Mouse (Mus musculus) adrenal gland (tissue): ENCODE data around the gene Gm21731.
"Not testable (repeated sequence)": the region's sequence is repeated elsewhere in the genome, so short reads cannot be mapped to it uniquely, and the experiment has no call there.

Experiments used
- intact Hi-C: fragments of 180-260 bp; cut with DNase I; formaldehyde crosslinking; loops from one replicate; pipeline ENCODE4 v1.15.1; 2025
- long read RNA-seq, 2 experiments: library from polyadenylated mRNA; unstranded; transcript quantifications; one replicate each; pipeline ENCODE4 v2.0.0; 2020; ENCODE audit warnings: borderline replicate concordance in 1 of 2; ENCODE audit not compliant: insufficient replicate concordance in 1 of 2

The Gm21731 gene
- long read RNA-seq, experiment 1, result 0 reads
- long read RNA-seq, experiment 2, result 0 reads

DNA sequence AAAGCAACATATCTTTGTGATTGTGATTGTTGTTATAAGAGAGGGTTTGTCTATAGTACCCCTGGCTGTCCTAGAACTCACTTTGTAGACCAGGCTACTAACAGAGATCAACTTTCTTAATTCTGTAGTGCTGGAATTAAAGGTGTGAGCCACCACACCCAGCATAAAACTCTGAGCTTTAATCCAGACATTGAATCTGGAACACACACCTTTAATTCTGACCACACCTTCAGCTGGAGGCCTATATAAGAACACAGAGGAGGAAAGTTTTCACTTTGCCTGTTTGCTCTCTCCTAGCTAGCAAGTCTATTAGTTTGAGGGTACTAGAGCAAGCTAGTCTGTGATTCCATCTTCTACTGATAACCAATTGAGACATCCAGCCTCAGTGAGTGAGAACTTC lies at the start of gene Gm21731:
Gene Gm21731, plus strand, starts transcription at position 301 of the 400 bp plus-strand sequence.
- intact Hi-C loops, result not testable (repeated sequence)

DNA sequence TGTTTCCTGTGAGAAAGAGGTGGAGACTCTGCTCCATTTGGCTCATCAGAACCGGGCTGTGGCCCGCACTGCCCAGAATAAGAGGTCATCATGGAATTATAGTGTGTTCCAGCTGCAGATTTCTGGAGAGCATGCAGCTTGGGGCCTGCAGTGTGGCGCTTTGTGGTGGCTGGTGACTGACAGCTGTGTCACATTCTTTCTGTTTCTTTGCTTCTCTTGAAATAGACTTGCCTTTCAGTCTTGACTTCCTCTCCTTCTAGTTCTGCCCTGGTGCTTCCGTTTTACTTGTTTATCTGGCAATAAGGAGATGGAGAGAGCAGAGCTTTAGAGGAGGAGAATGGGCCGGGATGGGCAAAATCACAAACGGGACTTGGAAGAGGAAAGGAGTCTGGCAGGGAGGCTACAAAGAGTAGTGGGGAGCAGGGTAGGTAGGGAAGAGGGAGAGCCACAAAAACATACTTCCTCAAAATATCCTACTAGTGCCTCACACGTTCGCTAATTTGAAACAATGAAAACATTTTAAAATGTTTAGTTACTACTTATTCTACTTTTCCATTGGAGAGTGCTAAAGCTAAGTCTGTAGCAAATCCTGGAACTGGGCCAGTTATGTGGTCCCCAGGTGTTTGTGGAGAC lies 42.6 kb upstream of the Gm21731 start:
- intact Hi-C loops, result not testable (repeated sequence)

DNA sequence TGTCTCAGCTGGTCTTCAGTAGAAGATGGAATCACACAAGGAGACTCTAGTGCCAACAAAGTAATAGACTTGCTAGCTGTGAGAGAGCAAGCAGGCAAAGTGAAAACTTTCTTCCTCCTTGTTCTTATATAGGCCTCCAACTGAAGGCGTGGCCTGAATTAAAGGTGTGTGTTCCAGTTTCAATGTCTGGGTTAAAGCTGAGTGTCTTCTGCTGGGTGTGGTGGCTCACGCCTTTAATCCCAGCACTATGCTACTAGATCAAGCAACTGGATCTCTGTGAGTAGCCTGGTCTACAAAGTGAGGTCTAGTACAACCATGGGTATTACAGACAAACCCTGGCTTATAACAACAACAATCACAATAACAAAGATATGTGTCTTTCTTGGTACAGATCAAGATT lies 23.1 kb upstream of the Gm21731 start, which contains the start of gene Gm21762:
Gene Gm21762, minus strand, starts transcription at position 101 of the 400 bp plus-strand sequence.
- intact Hi-C loops, result not testable (repeated sequence)

DNA sequence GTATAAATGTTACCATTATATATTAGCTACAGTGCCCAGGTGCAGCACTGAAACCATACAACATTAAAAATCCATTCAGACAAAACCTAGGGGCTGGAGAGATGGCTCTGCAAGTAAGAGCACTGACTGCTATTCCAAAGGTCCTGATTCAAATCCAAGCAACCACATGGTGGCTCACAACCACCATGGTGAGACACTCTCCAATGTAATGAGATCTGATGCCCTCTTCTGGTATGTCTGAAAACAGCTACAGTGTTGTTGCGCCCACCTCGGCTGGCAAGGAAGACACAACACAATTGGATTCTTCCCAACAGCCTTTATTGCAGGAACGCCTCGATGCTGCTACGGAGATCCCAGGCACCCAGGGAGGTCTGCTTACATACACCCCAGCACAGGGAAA lies 18.0 kb upstream of the Gm21731 start:
- intact Hi-C loops, result not testable (repeated sequence)

DNA sequence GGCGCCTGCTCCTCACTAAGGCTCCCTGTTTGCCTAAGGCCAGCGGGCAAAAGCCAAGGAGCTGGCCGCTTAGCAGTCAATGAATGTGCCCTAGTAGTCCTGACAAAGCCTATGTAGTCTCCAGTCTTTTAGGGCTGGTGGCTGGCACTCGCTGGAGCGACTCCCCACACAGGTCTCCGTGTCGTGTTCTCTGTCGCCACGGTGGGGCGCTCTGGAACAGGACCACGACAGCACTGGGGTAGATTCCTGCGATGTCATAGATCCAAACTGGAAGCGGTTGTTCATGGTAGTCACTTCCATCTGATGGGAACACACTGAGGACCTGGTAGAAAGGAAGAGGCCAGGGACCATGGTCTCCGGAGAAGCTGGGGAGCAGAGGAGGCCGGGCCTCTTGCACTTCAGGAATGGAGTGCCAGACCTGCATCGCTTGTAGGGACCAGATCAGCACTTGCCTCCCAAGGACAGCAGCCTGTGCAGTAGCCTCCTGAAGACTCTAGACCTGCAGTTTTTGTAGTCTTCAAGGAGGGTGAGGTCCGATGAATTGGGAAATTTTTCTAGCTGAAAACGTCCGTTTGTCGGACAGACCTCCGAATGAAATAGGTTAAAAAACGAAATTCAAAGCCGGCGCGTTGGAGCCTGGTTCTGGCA lies 15.8 kb upstream of the Gm21731 start:
- intact Hi-C loops, result not testable (repeated sequence)

DNA sequence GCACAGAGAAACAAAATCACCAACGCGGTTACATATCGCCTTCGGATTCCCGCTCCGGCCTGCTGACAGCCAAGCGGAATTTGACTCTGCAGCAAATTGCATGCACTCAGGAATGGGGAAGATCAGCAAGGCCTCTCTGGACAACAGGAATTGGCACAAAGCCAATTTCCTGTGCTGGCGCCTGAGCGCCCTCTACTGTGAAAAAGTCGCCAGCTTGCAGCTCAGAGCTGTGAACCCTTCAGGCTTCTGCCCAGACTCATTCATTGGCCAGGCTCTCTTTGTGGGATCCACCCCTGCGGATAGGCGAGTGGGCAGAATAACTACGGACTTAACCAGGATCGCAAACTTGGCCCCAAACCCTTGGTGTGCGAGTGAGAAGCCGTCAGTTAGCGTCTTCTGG lies 7.1 kb upstream of the Gm21731 start:
- intact Hi-C loops, result not testable (repeated sequence)

DNA sequence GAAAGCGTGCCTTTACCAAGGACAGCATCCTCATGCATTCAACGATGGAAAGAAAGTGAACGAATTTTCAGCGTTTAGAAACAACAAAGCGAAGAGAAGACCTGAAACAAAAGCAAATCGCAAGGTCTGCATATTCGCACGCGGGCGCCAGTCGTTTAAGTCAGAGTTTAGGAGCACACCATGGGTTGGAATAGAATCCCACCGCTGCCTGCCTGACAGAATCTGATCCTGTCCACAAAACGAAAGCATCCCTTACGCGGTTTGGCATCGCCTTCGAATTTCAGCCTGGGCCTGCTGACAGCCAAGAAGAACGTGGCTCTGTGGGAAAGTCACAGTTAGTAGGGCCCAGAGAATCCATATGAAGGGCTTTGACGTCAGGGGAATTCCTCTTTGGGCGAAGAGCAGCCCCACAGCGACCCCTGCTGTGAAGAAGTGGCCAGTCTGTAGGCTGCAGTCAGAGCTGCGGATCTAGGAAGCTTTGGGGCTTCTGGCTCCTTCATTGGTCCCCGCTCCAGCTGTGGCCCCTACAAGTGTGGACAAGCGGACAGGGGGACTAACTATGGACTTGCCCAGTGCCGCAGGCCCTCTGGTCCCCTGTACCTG lies 6.4 kb upstream of the Gm21731 start:
- intact Hi-C loops, result not testable (repeated sequence)

DNA sequence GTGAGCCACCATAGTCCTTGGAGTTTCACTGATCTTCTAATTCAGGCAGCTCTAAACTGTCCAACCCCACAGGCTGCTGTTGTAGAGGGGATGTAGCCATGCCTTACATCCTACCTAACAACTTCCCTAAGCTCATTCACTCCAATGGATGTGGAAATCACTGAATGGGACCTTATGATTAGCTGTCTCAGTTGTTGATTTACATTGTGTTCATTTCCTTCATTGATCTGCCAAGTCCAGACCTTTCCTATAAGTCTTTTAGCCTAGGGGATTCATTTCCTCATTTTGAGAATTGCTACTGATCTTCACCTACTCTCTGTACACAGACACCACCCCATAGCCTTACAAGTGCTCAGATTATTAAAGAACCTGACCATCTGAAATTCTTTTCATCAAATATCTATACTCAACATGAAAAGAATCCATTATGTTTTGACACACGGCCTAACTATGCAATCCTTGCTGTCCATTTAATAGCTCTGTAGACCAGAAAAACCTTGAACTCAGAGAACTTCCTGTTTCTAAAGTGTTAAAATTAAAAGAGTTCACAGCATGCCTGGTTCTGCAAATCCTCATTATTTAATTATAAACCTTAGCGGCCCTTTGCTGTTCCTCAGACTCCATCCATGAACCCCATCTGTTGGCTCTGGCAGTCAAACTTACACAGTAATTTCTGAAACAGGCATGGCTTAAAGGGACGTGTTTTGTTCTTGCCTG lies 12.5 kb downstream of the Gm21731 start:
- intact Hi-C loops, result not testable (repeated sequence)

DNA sequence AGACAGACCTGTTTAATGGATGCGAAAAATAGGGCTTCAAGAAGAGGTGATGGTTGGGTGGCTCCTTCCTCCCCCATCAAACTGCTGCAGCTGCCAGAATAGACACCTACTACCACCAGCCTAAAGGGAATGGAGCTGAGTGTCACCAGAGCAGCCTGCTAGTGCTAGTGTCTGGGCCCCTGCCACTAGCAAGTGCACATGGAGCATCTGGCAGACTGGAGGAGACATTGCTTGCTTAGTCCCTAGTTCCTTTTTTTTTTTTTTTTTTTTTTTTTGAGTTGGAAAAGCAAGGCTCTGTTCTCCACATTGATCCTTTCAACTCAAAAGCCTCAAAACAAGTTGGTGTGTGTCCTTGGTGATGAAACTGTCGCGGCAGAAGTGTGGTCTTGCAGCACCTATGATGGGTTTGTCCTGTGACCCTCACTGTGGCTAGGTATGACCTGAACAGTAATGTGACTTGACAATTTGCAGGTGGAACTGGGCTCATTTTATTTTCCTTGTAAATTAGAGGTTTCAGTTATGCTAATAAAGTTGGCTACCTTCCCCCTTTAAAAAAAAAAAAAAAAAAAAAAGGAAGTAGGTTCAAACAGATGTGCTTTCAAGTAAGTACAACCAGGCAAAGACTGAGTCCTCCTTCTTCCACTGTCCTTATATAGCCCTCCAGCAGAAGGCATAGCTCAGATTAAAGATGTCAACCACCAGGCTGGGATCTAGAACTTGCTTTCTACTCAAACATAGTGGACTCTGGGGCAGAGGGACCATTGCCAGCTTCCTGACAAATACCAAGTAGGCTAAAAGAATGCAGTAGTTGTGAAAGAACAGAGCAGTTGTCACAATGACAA lies 20.1 kb downstream of the Gm21731 start:
- intact Hi-C loops, result not testable (repeated sequence)

DNA sequence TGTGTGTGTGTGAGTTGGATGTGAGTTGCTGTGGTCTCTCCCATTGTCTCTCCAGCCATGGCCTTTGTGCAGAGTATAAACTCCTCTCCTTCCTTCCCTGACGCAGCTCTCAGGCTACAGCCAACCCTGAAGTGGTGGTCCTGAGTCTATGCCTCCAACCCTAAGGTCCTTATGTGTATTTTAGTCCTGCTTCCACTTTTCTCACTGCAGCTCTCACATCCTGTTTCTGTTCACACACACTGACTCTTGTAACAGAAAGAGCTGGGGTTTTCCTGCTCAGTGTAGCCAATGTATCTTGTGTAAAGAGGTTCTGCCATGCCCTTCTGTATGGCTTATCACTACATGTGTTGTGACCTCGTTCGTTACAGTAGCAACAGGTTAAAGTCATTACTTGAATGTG lies 20.8 kb downstream of the Gm21731 start:
- intact Hi-C loops, result not testable (repeated sequence)

DNA sequence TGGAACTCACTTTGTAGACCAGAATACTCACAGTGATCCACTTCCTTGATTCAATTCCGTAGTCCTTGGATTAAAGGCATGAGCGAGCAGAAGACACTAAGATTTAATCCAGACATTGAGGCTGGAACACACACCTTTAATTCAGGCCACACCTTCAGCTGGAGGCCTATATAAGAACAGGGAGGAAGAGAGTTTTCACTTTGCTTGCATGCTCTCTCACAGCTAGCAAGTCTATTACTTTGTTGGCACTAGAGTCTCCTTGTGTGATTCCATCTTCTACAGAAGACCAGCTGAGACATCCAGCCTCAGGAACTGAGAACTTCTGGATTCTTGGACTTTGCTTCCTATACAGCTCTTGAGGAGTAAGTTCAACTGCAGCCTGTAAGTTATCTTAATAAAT lies 24.0 kb downstream of the Gm21731 start, which contains the start of gene AF067061:
Gene AF067061, plus strand, starts transcription at position 245 of the 400 bp plus-strand sequence.
- intact Hi-C loops, result not testable (repeated sequence)

DNA sequence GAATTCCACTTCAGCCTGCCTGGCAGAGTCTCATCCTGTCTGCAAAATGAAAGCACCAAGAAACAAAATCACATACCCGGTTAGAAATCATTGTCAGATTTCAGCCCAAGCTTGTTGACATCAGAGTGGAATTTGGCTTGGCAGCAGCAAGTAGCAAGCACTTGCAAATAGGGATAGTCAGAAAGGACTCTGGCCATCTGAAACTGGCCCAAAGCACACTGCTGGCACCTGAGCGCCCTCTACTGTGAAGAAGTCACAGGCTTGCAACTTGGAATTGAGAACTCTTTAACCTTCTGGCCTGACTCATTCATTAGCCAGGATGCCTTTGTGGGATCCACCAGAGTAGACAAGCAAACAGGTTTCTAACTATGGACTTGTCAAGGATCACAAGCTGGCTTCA lies 38.9 kb downstream of the Gm21731 start:
- intact Hi-C loops, result not testable (repeated sequence)

DNA sequence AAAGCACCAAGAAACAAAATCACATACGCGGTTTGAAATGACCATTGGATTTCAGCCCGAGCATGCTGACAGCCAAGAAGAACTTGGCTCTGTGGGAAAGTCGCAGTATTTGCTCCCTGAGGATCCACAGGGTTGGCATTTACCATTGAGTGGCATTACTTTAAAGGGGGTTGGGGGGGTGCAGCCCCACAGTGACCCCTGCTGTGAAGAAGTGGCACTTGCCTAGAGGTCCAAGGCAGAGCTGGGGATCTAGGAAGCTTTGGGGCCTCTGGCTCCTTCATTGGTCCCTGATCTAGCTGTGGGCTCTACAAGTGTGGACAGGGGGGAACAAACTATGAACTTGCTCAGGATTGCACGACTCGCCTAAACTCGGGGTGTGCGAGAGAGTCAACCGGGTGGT lies 39.9 kb downstream of the Gm21731 start:
- intact Hi-C loops, result no loop called here
